Mouse (Mus musculus) limb, embryonic 13.5 days (tissue): ENCODE data around the gene Heatr3. TPM values are rescaled to one million over a fixed set of nuclear protein-coding genes. Genes with fewer than 3 reads are reported as not detected.
A peak's percentile ranks its signal among the peaks of the same experiment; 100 is the strongest.

ENCODE experiments used
- ATAC-seq: fragments of 200-750 bp; cut with Nextera tagmentation; 2 replicates; pipeline ENCODE4 v1.8.0; 2017; ENCODE audit warnings: low read depth, moderate number of reproducible peaks, moderate TSS enrichment; ENCODE audit not compliant: low FRiP score
- H3K27ac ChIP-seq: fragments of 300-500 bp; sonication (generic); 2 replicates; pipeline ENCODE4 v1.5.1; 2015; ENCODE audit warnings: inconsistent platforms, mild to moderate bottlenecking, moderate library complexity
- H3K27me3 ChIP-seq: fragments of 300-500 bp; sonication (generic); 2 replicates; pipeline ENCODE4 v1.6.1; 2015; ENCODE audit warnings: mild to moderate bottlenecking, inconsistent platforms
- H3K36me3 ChIP-seq: fragments of 300-500 bp; sonication (generic); 2 replicates; pipeline ENCODE4 v1.6.1; 2015; ENCODE audit warnings: inconsistent platforms, mild to moderate bottlenecking, moderate library complexity
- H3K4me1 ChIP-seq: fragments of 300-500 bp; sonication (generic); 2 replicates; pipeline ENCODE4 v1.6.1; 2015; ENCODE audit warnings: inconsistent platforms
- H3K4me2 ChIP-seq: fragments of 300-500 bp; sonication (generic); replicated peaks from 2 replicates; pipeline ENCODE4 v1.6.1; 2015; ENCODE audit warnings: inconsistent platforms, mild to moderate bottlenecking, moderate library complexity
- H3K4me3 ChIP-seq: fragments of 300-500 bp; sonication (generic); 2 replicates; pipeline ENCODE4 v1.5.1; 2015; ENCODE audit warnings: moderate library complexity, mild to moderate bottlenecking, inconsistent platforms
- H3K9ac ChIP-seq: fragments of 300-500 bp; sonication (generic); 2 replicates; pipeline ENCODE4 v1.6.1; 2015; ENCODE audit warnings: mild to moderate bottlenecking, inconsistent platforms
- H3K9me3 ChIP-seq: fragments of 300-500 bp; sonication (generic); 2 replicates; pipeline ENCODE4 v1.6.1; 2016; ENCODE audit warnings: inconsistent platforms
- WGBS: fragments of 180-500 bp; shearing (Covaris S2); methylation state at CpG from one replicate; pipeline ENCODE4 v1.1.7; 2015; 5-methylcytosine and 5-hydroxymethylcytosine counted together
- polyA plus RNA-seq: library from polyadenylated mRNA; unstranded; fragments of >200 nt; fragmentation: Nextera tagmentation; extraction: Ambion mirVana; gene quantifications from 2 replicates; pipeline ENCODE4 v1.2.1, GENCODE M21; 2015

The Heatr3 gene
- 51.3 and 52.0 TPM in 2 replicates for polyA plus RNA-seq

DNA sequence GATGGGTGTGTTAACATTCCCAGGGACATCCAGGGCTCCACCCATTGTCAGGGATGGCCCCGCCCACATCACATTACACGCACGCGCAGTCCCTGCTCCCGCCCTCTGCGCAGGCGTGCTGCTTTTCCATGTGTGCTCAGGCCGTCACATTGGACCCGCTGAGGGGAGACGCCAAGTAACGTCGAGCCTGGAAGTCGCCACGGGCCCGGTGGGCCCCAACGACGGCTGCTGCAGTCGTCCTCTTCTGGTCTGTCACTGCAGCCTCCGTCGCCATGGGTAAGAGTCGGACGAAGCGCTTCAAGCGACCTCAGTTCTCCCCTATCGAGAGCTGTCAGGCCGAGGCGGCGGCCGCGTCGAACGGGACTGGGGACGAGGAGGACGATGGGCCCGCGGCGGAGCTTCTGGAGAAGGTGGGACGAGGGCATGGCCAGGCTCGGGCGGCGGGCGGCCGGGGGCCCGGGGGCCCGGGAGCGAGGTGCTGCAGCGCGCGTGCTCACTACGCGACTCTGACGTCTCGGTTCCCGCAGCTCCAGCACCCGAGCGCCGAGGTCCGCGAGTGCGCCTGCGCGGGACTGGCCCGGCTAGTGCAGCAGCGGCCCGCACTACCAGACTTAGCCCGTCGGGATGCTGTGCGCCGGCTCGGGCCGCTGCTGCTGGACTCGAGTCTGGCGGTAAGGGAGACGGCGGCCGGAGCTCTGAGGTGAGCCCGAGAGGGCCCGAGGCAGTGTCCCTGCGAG, at the start of gene Heatr3:
TSS of gene Heatr3 (plus strand) at position 108 of the 737 bp plus-strand sequence.
- peak within 1 kb of the TSS; percentile 87 for H3K9ac ChIP-seq
- H3K4me1 ChIP-seq: peaks cover 7% of the 10 kb centered on the region
- peak within 1 kb of the TSS; percentile 90 for H3K4me3 ChIP-seq
- ATAC-seq: peak; percentile 97
- no peaks in the 10 kb centered on the region for H3K27me3 ChIP-seq
- peaks cover 65% of the 10 kb centered on the region for H3K36me3 ChIP-seq
- peak within 1 kb of the TSS; percentile 95 for H3K27ac ChIP-seq
- under 1% methylated on average over 79 of the region's 79 CpGs for WGBS
- peak within 1 kb of the TSS; percentile 79 for H3K4me2 ChIP-seq
- no peaks in the 10 kb centered on the region for H3K9me3 ChIP-seq

DNA sequence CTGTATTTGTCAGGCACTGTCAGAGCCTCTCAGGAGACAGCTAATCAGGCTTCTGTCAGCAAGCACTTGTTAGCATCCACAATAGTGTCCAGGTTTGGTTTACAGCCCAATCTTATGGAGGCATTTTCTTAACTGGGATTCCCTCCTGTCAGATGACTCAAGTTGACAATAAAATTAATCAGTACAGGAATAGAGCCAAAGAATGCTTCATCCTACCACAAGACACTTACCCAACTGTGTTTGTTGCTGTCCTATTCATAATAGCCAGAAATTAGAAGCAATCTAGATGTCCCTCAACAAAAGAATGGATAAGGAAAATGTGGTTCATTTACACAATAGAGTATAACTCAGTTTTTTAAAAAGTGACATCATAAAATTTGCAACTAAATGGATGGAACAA, 49.6 kb upstream of the Heatr3 start:
- no peak for ATAC-seq
- no peak overlapping the region for H3K4me3 ChIP-seq
- no peaks in the 10 kb centered on the region for H3K27me3 ChIP-seq

DNA sequence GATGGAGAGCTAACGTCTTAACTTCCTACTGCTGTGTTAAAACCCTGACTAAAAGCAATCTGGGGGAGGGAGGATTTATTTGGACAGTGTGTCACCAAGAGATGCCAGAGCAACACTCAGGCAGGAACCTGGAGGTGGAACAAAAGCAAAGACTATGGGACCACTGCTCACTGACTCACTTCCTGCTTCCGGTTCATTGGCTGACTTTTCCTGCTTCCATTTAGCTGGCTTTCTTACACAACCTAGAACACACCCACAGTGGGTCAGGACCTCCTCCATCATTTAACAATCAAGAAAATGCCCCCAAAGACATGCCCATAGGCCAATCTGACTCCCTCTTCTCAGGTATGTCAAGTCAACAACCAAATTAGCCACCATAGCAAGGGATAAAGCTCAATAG, 46.0 kb upstream of the Heatr3 start:
- Histone ChIP-seq H3K4me2 (no peak overlapping the region), H3K9ac (no peak overlapping the region), H3K36me3 (no peaks in the 10 kb centered on the region), H3K4me3 (no peak overlapping the region), H3K4me1 (no peaks in the 10 kb centered on the region), H3K27me3 (no peaks in the 10 kb centered on the region), H3K27ac (no peak overlapping the region), H3K9me3 (no peaks in the 10 kb centered on the region)
- ATAC-seq: no peak
- WGBS: 82% methylated on average over 2 of the region's 2 CpGs

More for the DNA sequence above, 49.6 kb upstream of the Heatr3 start:
- Histone ChIP-seq H3K4me1 (no peaks in the 10 kb centered on the region), H3K9me3 (no peaks in the 10 kb centered on the region), H3K36me3 (no peaks in the 10 kb centered on the region), H3K4me2 (no peak overlapping the region), H3K27ac (no peak overlapping the region), H3K9ac (no peak overlapping the region)

DNA sequence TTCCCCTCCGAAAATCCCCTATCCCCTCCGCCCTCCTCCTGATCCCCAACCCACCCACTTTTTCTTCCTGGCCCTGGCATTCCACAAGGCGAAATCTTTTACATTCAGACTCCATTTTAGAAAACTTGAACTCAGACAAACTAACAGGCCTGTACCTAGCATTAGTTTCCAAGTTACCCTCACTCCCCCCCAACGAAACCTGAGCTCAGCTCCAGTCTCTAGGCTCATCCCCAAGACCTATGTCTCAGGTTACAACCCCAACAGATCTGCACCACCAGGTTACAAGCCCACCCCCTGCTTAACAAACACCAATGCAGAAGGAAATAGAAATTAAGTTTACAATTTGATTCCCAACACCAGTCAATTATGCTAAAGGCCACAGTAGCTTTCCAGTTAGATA, 44.3 kb upstream of the Heatr3 start:
- Histone ChIP-seq H3K27ac (no peak overlapping the region), H3K9me3 (no peaks in the 10 kb centered on the region), H3K4me1 (no peaks in the 10 kb centered on the region), H3K4me3 (no peak overlapping the region), H3K9ac (no peak overlapping the region), H3K4me2 (no peak overlapping the region), H3K36me3 (no peaks in the 10 kb centered on the region), H3K27me3 (no peaks in the 10 kb centered on the region)
- WGBS: 42% methylated on average over 4 of the region's 4 CpGs
- no peak for ATAC-seq

DNA sequence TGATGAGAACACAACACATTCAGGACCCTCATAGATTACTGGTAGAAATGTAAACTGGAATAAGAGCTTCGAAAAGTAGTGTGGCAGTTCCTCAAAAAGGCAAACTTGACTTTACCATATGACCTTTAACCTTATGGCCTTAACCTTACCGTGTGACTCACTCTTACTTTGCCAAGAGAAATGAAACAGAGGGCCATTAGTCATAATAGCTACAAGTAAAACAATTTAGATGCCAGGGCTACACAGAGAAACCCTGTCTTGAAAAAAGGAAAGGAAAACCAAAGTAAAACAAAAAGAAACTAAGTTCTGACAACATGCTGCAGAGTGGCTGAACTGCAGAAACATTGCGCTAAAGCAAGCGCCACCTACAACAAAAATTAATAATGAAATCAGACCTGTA, 38.8 kb upstream of the Heatr3 start:
- H3K4me3 ChIP-seq: no peak overlapping the region
- ATAC-seq: no peak
- H3K4me1 ChIP-seq: no peaks in the 10 kb centered on the region
- no peaks in the 10 kb centered on the region for H3K36me3 ChIP-seq
- H3K4me2 ChIP-seq: no peak overlapping the region
- H3K27ac ChIP-seq: no peak overlapping the region
- 85% methylated on average over 4 of the region's 4 CpGs for WGBS
- no peak overlapping the region for H3K9ac ChIP-seq
- no peaks in the 10 kb centered on the region for H3K9me3 ChIP-seq
- no peaks in the 10 kb centered on the region for H3K27me3 ChIP-seq

DNA sequence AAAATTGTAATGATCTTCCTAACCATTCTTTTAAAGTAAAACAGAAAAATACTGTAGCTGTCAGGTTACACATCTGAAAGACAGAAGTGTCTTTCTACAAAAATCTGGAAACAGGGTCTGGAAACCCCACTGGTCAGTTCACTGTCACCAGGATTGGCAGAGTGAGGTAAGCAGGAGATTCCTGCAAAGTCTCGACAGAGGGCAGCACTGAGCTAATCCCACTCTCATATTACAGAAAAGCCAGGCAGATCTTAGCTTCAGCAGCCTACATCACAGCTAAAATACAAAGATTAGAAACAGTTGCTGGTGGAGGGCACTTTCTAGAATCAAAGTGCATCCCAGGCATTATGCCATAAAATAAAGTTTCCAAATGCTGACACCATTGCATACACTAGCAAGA, 38.1 kb upstream of the Heatr3 start:
- no peak for ATAC-seq
- Histone ChIP-seq H3K4me2 (no peak overlapping the region), H3K27me3 (no peaks in the 10 kb centered on the region), H3K4me1 (no peaks in the 10 kb centered on the region), H3K36me3 (no peaks in the 10 kb centered on the region), H3K4me3 (no peak overlapping the region), H3K9ac (no peak overlapping the region), H3K27ac (no peak overlapping the region), H3K9me3 (no peaks in the 10 kb centered on the region)
- WGBS: 0% methylated on average over 1 of the region's 1 CpGs

DNA sequence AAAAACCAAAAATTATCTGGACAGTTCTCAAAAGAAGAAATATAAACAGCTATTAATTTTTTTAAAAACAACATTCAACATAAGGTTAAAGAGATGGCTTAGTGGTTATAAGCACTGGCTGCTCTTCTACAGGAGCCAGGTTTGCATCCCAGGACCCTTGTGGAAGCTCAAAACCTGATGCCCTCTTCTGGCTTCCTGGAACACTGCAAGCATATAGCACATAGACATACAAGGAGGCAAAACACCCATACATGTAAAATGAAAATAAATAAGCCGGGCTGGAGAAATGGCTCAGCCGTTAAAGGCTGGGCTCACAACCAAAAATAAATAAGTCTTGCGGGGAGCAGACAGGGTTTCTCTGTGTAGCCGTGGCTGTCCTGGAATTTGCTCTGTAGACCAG, 28.4 kb upstream of the Heatr3 start:
- no peak for ATAC-seq
- Histone ChIP-seq H3K9me3 (no peaks in the 10 kb centered on the region), H3K27me3 (peaks cover 2% of the 10 kb centered on the region; the same call in 1 of the 2 replicates), H3K9ac (no peak overlapping the region), H3K4me1 (no peaks in the 10 kb centered on the region), H3K36me3 (no peaks in the 10 kb centered on the region), H3K4me3 (no peak overlapping the region), H3K27ac (no peak overlapping the region), H3K4me2 (no peak overlapping the region)
- 91% methylated on average over 4 of the region's 4 CpGs for WGBS

DNA sequence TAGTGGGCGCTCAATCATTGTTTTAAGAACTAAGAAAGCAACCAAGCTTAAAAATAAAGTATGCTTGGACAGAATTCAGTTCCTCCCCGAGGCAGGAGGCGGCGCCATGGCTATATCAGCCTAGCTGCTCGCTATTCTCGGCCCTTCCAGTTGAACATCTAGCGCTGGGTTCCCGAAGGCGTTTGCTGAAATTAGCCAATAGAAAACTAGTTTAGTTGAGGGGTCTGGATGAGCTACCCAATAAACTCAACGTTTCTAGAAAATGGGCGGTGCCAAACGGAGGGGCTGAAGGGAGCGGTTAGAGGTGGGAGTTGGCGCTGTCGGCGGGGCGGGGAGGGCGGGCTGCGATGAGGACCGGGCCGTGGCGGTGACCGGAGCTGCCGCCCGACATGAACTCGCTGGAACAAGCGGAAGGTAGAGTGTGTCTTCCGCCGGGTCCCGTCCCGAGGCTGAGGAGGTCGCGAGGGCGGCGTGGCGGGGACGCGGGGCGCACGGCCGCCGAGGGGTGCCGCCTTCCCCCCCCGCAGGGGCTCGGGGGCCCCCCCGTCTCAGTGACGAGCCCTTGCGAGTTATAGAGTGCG, 19.1 kb upstream of the Heatr3 start, which contains the start of gene Cnep1r1:
TSS of gene Cnep1r1 (plus strand) at position 314 of the 581 bp plus-strand sequence.
- ATAC-seq: peak; percentile 99
- H3K27ac ChIP-seq: peak within 1 kb of the TSS; percentile 73; the same call in 1 of the 2 replicates
- WGBS: under 1% methylated on average over 49 of the region's 49 CpGs

DNA sequence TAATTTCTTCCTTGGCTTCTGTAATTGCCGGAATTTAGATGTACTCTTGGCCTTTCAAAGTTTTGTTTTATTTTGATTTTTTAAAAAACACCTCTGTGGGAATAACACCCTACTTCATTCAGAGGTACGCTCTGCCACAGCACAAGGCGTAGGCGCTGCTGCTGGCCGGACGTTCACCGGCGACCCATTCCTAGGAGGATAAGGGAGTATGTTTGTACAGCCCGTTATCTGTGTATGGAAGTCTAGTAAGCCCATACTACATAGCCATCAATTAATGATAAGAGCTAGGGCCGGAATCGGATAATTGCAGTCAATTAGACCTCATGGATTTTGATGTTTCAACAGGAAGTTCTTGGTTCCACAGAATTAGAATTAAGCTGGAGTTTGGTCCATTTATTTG, 18.6 kb upstream of the Heatr3 start:
- Histone ChIP-seq H3K4me3 (peak overlapping the region; percentile 96), H3K27me3 (no peaks in the 10 kb centered on the region), H3K9me3 (no peaks in the 10 kb centered on the region), H3K9ac (peak overlapping the region; percentile 97), H3K4me2 (peak overlapping the region; percentile 79), H3K36me3 (peaks cover 24% of the 10 kb centered on the region), H3K27ac (peak overlapping the region; percentile 73; the same call in 1 of the 2 replicates), H3K4me1 (peaks cover 6% of the 10 kb centered on the region)
- ATAC-seq: no peak
- 2% methylated on average over 11 of the region's 11 CpGs for WGBS

More for the DNA sequence above, 19.1 kb upstream of the Heatr3 start, which contains the start of gene Cnep1r1:
- Histone ChIP-seq H3K4me2 (peak within 1 kb of the TSS; percentile 79), H3K36me3 (peaks cover 22% of the 10 kb centered on the region), H3K27me3 (no peaks in the 10 kb centered on the region), H3K9me3 (no peaks in the 10 kb centered on the region), H3K4me3 (peak within 1 kb of the TSS; percentile 96), H3K9ac (peak within 1 kb of the TSS; percentile 97), H3K4me1 (peaks cover 6% of the 10 kb centered on the region)

DNA sequence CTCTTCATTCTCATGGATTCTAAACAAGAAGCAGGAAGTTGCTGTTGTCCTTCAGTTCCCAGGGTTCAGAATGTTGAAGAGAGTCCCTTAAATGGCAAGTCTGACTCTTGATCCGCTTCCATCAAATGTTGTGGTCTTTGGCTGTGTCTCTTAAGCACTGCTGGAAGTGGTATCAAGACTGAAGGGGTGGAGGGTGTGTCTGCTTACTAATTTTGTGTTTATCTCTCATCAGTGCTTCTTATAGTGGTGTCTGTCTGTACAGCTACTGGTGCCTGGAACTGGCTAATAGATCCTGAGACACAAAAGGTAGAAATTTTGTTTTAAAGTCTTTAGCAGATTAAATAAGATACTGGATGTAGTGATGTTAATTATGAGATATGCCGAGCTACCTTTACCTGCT, 12.8 kb upstream of the Heatr3 start:
- Histone ChIP-seq H3K9ac (no peak overlapping the region), H3K4me3 (no peak overlapping the region), H3K27ac (no peak overlapping the region), H3K4me1 (no peaks in the 10 kb centered on the region; the same call in 1 of the 2 replicates), H3K27me3 (no peaks in the 10 kb centered on the region), H3K4me2 (no peak overlapping the region), H3K9me3 (no peaks in the 10 kb centered on the region), H3K36me3 (peaks cover 58% of the 10 kb centered on the region)
- no peak for ATAC-seq
- WGBS: 100% methylated on average over 2 of the region's 2 CpGs

DNA sequence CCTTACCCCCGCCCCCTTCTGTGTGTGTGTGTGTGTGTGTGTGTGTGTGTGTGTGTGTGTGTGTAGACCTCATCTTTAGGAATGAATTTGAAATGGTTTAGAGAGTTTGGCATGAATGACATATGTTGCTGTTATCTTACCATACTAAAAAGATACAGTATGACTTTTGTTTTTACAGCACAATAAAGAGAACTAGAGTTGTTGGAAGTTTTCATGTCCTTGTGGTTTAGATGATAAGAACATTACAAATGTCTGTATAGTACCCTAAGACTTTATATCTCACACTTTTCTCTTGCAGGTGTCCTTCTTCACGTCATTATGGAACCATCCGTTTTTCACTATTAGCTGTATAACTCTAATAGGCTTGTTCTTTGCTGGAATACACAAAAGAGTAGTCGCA, 8.3 kb upstream of the Heatr3 start:
- H3K27ac ChIP-seq: no peak overlapping the region
- H3K4me1 ChIP-seq: peaks cover 9% of the 10 kb centered on the region; the same call in 1 of the 2 replicates
- no peaks in the 10 kb centered on the region for H3K9me3 ChIP-seq
- ATAC-seq: no peak
- WGBS: 89% methylated on average over 4 of the region's 4 CpGs
- no peaks in the 10 kb centered on the region for H3K27me3 ChIP-seq
- no peak overlapping the region for H3K9ac ChIP-seq
- no peak overlapping the region for H3K4me2 ChIP-seq
- peaks cover 69% of the 10 kb centered on the region for H3K36me3 ChIP-seq
- H3K4me3 ChIP-seq: no peak overlapping the region

DNA sequence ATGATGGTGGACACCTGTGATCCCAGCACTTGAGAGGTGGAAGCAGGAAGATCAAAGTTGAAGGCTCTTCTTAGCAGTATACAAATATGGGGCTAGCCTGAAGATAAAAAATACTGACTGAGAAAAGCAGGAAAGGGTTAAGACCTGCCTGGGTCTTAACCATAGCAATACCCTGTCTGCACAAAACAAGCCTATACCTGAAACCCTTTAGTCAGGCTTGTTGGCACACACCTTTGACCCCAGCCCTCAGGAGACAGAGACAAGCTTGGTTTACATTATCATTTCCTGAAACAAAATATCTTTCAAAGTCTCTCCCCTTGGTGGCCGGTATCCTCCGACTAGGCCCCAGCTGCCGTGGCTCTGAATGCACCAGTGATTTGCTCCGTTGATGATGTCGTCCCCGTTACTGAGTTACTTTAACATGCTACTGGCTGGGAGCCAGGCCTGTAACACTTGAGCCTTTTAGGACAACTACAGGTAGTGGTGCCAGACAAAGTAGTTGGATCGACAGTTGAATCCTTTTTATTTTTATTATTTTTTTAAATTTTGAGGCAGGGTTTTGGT, 6.8 kb upstream of the Heatr3 start:
- no peak overlapping the region for H3K9ac ChIP-seq
- no peaks in the 10 kb centered on the region for H3K9me3 ChIP-seq
- WGBS: 45% methylated on average over 7 of the region's 7 CpGs
- peaks cover 73% of the 10 kb centered on the region for H3K36me3 ChIP-seq
- peaks cover 9% of the 10 kb centered on the region; the same call in 1 of the 2 replicates for H3K4me1 ChIP-seq
- ATAC-seq: no peak
- H3K27me3 ChIP-seq: no peaks in the 10 kb centered on the region
- no peak overlapping the region for H3K4me3 ChIP-seq
- no peak overlapping the region for H3K4me2 ChIP-seq
- H3K27ac ChIP-seq: no peak overlapping the region
